Mouse (Mus musculus): ENCODE measurements around the gene Mapkapk3.
A peak's percentile ranks its signal among the peaks of the same experiment; 100 is the strongest.

Gene Mapkapk3

GRCm38 (mm10) chr9:107263912-107264311, 25.8 kb downstream of the Mapkapk3 start:
- no peak for DNase-seq (ENCODE audit: low spot score)

DNA sequence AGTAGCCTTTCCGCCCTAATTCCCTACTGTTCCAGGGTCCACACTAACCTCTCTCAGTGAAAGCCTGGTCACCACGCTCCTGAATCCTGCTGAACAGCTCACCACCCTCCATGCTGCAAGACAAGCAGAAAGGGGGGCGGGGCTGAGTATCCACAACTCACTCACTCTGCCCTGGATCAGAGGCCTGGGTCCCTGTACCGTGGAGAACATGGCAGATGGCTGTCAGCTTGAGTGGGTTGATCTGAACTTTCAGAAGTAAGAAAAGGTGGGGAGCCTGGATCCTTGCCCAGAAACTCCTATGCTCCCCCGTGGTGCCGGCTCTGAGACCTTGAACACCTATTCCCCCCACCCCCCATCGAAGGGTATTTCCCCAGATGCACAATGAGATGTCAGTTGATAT, 27.3 kb downstream of the Mapkapk3 start:
- no peak for DNase-seq (ENCODE audit: low spot score)

GRCm38 (mm10) chr9:107261792-107262191, 27.9 kb downstream of the Mapkapk3 start:
- DNase-seq (ENCODE audit: low spot score): no peak

DNA sequence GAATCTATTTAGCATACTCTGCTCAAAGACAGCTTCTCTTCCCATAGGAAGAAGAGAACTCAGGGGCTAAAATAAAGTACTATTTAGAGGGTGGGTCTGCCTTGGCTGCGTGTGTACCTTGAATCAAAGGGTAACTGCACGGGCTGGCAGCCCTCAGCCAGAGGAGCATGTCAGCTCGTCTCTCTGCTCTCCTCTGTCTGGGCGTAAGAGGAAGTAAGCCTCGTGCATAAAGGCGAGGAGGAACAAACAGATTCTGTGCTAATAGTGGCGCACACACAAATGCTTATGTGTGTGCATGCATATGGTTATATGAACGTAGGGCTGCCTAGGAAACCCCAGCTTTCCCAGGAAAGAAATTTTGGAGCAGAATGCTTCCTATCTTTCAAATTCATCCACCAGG, 28.8 kb downstream of the Mapkapk3 start:
- no peak for DNase-seq (ENCODE audit: low spot score)

GRCm38 (mm10) chr9:107260429-107260828, 29.2 kb downstream of the Mapkapk3 start:
- no peak for DNase-seq (ENCODE audit: low spot score)

- DNase-seq (ENCODE audit: low spot score): no peak
These were observed 30.1 kb downstream of the Mapkapk3 start for GRCm38 (mm10) chr9:107259571-107259970.

DNA sequence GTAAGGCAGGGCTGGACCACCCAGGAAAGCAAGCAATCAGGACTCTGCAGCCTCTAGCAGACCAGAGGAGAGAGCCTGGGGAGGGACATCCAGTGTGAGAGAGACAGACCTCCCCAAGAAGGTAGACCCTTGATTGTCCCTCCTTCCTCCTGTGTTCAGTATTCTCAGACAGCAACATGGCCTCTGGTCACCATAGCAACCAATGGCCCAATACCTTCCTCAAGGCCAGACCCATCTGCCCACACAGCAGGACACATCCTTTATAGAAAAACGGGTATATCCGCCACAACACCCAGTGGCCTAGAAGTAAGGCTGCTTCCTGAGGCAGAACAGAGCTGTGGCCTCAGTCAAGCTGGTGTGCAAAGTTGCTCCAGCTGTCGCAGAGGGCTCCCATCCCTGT, 34.1 kb downstream of the Mapkapk3 start:
- DNase-seq (ENCODE audit: low spot score): no peak

DNA sequence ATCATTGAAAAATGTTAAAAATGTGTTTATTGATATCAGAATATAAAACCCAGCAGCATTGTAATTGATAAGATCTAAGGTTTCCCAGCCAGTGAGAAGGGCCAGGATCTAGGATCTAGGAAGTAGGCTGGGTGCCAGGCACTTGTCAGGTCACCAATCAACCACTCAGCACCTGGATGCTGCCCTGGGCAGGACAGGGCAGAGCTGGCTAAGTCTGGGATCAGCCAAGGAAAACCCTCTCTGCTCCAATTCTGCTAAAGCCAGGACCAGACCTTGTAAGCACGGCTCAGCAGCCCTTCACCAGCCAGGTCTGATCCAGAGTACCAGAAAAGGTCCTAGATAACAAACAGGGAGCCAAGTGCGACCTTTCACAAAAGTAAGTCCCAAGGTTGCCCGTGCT, 34.8 kb downstream of the Mapkapk3 start:
- DNase-seq (ENCODE audit: low spot score): no peak

GRCm38 (mm10) chr9:107254476-107254875, 35.2 kb downstream of the Mapkapk3 start:
- DNase-seq (ENCODE audit: low spot score): no peak

GRCm38 (mm10) chr9:107252164-107252563, 37.5 kb downstream of the Mapkapk3 start:
- DNase-seq (ENCODE audit: low spot score): no peak

- no peak for DNase-seq (ENCODE audit: low spot score)
These were observed 39.0 kb downstream of the Mapkapk3 start for GRCm38 (mm10) chr9:107250416-107251337.

GRCm38 (mm10) chr9:107249154-107249553, 40.5 kb downstream of the Mapkapk3 start:
- DNase-seq (ENCODE audit: low spot score): no peak

DNA sequence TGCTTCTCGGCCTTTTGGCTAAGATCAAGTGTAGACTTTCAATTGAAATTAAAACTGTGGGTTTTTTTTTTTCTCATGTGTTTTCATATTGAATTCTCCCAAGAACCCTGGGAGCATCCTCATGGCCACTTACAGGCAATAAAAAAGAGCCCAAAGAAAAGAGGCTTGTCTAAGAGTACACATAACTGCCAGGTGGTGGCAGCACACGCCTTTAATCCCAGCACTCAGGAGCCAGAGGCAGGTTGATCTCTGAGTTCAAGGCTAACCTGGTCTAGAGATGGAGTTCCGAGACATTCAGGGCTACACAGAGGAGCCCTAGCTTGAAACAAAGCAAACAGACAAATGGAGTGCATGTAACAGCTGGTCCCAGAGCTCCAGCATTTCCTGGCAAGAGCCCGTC, 43.5 kb downstream of the Mapkapk3 start:
- no peak for DNase-seq (ENCODE audit: low spot score)

DNA sequence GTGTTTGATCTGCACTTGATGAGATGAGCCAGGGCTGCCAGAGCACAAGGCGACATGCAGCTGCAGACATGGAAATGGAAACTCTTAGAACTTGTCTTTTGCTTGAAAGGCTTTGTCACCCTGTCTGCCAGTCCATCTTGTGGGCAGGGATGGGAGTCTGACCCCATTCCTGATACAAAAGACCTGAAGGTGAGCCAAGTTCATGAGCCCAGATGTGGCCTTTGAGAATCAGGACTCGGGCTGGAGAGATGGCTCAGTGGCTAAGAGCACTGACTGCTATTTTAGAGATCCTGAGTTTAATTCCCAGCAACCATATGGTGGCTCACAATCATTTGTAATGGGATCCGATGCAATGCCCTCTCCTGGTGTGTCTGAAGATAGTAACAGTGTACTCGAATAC, 44.4 kb downstream of the Mapkapk3 start:
- DNase-seq (ENCODE audit: low spot score): no peak

DNA sequence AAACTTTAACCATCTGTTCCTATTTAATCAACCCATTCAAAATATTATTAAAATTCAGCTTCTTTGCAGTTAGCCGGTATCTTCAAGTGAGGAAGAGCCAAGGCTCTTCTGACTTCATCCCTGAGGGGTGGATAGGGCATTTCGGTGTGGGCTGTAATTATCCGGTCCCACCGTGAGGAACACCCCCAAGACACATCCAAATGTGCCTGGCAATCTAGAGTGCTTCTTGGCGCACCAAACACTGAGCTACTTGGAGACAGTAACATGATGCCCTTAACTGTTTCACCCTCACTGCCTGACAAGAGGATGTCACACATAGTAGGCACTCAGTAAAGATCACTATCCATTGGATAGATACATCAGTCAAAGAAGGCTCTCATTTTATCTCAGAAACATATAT, 53.5 kb downstream of the Mapkapk3 start:
- no peak for DNase-seq (ENCODE audit: low spot score)

DNA sequence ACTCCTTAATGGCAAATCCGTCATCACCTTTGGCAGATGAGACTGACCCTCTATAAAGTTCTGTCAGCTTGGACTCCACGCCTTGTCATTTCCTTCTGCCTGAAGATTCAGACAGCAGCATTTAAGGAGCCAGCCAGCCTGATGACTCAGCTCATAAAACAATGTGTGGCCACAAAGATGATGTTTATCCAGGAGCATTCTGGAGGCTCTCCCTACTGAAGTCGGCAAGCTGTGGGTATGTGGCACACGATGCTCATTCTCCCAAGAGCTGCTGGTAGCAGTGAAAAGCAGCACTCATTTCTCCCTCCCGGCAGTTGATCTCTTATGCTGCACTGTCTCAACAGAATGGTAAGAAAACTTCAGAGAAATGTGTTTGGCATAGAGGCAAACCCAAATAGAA, 54.4 kb downstream of the Mapkapk3 start:
- DNase-seq (ENCODE audit: low spot score): no peak

GRCm38 (mm10) chr9:107232140-107232539, 57.5 kb downstream of the Mapkapk3 start:
- no peak for DNase-seq (ENCODE audit: low spot score)

GRCm38 (mm10) chr9:107231539-107232139, 58.0 kb downstream of the Mapkapk3 start, which contains the start of gene Dock3:
Gene Dock3, minus strand, starts transcription at chr9:107231909.
- DNase-seq (ENCODE audit: low spot score): peak; percentile 53

- DNase-seq (ENCODE audit: low spot score): peak; percentile 14
These were observed 58.6 kb downstream of the Mapkapk3 start for GRCm38 (mm10) chr9:107230991-107231538.

DNA sequence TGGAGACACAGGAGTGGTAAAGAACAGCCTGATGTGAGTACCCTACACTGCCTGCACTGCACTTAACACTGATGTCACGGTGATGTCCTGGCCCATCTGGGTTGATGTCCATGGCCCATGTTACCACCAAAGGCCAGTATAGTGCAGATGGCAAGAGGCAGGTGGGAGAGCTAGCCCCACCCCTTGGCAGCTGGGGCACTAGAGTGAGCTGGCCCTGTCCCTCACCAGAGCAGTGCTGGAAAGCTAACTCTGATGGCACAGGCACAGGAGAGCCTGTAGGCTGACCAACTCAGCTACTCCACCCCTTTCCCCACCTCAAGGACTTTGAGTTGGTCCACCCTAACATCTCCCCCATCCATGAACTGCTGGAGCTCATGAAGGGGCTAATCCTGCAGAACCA, 65.1 kb downstream of the Mapkapk3 start:
- DNase-seq (ENCODE audit: low spot score): no peak
